Mouse (Mus musculus) adipocyte (in vitro differentiated cells): ENCODE data around the gene Fdxr.
A peak's percentile ranks its signal among the peaks of the same experiment; 100 is the strongest.

Source experiments
- DNase-seq: peaks from one replicate; pipeline ENCODE4 v3.0.0-alpha.2; 2016; ENCODE audit warnings: low spot score

Gene Fdxr

GRCm38 (mm10) chr11:115276780-115277603 lies at the start of gene Fdxr:
Fdxr (minus strand) TSS chr11:115277050.
- DNase-seq, result peak; percentile 100

DNA sequence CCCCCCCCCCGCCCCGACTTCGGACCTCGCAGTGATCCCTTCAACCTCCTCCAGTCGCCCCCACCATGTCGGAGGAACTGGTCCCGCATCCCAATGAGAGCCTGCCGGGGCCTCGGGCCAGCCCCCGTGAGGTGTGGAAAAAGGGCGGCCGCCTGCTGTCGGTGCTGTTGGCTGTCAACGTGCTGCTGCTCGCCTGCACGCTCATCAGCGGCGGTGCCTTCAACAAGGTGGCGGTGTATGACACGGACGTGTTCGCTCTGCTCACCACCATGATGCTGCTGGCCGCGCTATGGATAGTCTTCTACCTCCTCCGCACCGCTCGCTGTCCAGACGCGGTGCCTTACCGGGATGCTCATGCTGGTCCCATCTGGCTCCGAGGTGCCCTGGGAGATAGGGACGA lies 46.5 kb upstream of the Fdxr start:
- no peak for DNase-seq

GRCm38 (mm10) chr11:115321906-115322693 lies 45.2 kb upstream of the Fdxr start, which contains the start of gene Ush1g:
Ush1g (minus strand) TSS chr11:115322041.
- DNase-seq, result peak; percentile 63

GRCm38 (mm10) chr11:115319704-115320383 lies 43.0 kb upstream of the Fdxr start:
- no peak for DNase-seq

DNA sequence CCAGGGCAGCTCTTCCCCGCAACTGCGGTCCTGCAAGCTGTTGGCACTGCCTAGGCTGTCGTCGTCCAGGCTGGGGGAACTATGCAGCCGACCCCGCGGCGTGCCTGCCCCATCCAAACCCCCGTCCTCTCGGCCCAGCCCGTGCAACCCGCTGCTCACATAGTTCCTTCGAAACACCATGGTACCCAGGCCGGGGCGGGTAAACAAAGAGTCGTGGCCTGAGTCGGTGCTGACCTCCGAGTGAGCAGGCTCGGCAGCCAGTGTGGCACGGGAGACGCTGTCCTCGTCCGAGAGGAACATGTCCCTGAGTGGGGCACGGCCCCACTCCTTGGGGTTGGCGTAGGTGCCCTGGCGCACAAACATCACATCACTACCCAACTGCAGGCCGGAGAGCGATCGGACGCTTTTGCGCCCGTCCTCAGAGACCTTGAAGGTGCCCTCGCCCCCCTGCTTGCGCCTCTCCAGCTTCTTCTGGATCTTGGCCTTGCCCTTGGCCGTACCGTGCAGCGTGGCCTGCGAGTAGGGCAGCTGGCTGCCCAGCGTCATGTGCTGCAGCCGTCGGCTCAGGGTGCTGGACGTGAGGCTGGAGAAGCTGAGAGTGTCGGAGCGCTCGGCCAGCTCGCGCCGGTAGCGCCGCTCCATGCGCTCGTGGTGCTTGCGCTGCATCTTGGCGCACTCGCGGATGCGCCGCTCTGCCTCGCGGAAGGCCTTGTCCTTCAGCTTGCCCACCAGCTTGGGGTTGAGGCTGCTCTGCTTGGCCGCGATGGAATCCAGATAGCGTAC lies 41.6 kb upstream of the Fdxr start:
- no peak for DNase-seq

DNA sequence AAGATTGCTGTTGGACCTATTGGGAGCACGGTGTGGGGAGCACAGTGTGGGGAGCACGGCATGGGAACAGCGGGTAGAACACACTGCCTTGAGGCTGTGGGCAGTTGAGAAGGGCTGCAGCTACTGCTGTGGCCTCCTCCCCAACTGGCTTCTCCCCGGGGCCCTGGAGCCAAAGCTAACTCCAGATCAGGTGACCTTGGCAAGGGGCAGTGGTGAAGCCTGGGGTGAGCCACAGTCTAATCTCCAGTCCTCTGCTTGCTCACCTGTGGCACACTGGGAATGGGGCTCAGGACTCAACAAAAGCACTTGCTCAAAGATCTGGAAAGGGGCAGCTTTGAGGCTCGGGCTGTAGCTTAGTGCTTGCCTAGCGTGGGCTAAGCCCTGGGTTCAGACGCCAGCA lies 40.4 kb upstream of the Fdxr start:
- DNase-seq, result peak; percentile 42

- peak; percentile 62 for DNase-seq
Observed at GRCm38 (mm10) chr11:115314249-115314648, 37.4 kb upstream of the Fdxr start.

- no peak for DNase-seq
Observed at GRCm38 (mm10) chr11:115308781-115309180, 31.9 kb upstream of the Fdxr start.

DNA sequence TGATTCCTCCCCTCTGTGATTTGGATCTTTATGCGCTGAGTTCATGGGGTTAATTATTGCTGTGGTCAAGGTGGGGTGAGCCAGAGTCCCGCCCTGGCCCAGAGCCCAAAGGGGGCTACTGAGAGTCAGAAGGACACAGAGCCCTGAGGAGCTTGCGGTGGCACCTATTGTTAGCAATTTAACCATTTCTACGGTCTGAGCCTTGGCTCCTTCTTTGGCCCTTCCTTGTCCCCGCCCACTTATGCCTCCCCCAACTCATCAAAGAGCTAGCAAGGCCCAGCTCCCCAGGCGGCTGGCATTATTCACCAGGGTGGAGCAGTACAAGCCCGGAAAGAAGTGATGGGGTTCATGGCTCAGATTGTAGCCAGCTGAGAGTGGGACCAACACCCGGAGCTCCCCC lies 30.0 kb upstream of the Fdxr start, which contains the start of gene Otop2:
Otop2 (plus strand) TSS at position 301 of the 400 bp plus-strand sequence.
- no peak for DNase-seq

DNA sequence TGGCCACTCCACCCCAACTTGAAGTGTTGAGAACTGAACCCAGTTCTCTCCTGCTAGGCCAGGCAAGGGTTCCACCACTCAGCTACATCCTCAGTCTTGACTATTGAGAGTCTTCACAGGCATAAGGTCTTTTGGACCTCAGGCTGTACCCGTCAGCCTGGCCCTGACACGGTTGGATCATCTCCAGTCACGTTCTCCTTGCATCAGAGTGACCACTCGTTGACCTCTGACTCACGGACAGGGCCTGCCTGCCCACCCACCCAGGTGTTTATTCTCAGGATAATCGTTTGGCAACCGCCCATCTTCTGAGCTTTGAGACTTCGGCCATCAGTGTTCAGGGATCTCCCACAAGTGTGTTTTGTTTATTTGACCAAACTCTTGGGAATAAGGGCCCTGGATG lies 26.3 kb upstream of the Fdxr start:
- DNase-seq, result no peak

DNA sequence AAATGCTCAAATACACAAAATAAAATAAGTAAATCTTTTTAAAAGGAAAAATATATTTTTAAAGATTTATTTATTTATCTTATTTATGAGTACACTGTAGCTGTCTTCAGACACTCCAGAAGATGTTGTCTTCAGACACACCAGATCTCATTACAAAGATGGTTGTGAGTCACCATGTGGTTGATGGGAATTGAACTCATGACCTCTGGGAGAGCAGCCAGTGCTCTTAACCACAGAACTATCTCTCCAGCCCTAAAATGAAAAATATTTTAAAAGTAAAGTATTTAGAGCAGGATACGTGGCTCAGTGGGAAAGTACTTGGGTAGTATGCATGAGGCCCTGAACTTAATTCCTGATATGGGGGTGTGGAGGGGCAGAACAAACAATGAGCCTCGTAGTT lies 24.5 kb upstream of the Fdxr start:
- DNase-seq, result peak; percentile 48

GRCm38 (mm10) chr11:115300745-115301144 lies 23.9 kb upstream of the Fdxr start:
- DNase-seq, result no peak

DNA sequence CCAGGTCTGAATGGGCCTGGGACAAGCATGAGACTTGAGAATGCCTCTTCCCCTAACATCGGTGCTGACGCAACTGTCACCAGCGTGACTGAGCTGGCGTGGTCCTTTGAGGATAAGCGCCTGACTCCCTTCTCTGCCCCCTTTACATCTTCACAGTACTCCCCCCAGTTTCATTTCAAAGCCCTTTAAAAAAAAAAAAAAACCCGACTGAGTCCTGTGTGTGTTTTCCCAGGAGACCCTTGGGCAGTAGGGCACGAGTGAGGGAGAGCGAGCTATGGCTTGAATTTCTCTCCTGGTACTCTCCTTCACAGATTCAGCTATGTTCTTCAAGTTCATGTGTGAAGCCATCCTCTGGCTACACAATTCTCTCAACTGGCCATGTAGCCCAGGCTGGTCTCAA lies 21.3 kb upstream of the Fdxr start:
- DNase-seq, result no peak

GRCm38 (mm10) chr11:115297214-115297826 lies 20.5 kb upstream of the Fdxr start, which contains the start of gene Fads6:
Fads6 (minus strand) TSS chr11:115297663.
- no peak for DNase-seq

- no peak for DNase-seq
Observed at GRCm38 (mm10) chr11:115296471-115297210, 19.8 kb upstream of the Fdxr start.

GRCm38 (mm10) chr11:115295939-115296338 lies 19.1 kb upstream of the Fdxr start:
- no peak for DNase-seq

- DNase-seq, result no peak
Observed at GRCm38 (mm10) chr11:115292631-115293375, 16.0 kb upstream of the Fdxr start.

DNA sequence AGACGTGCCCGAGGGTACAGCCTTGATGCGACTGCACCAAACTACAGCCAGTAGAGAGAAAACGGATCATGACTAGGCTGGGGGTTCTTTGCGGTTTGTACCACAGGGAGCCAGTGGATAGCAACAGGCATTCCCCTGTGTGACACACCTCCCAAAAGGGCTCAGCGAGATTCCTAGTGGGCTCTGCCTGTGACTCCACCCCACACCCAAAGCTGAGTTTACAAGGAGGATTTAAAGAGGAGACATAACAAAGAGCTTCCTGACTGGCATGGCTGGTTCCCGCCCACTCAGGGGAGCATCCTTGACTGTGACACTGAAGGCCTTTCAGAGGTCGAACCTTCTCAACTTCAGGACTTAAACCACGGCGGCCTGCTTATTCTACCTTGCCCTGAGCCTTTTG lies 14.7 kb upstream of the Fdxr start:
- no peak for DNase-seq

DNA sequence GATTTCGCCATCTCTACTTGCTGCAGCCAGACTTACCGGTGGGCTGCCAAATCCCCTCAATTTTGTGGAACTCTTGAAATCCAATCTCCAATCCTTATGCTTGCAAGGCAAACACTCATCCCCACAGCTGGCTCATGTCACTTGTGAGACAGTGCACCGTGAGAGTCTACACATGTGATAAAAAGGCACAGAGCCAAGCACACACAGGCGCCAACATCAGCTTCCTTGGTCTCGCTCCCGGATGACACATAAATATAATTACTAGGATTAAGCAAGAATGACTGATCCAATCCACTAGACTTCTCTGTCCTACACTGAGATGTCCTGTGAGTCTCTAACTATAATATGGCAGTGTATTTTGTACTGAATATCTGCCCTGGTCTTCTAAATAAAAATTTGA lies 14.1 kb upstream of the Fdxr start:
- DNase-seq, result peak; percentile 95

DNA sequence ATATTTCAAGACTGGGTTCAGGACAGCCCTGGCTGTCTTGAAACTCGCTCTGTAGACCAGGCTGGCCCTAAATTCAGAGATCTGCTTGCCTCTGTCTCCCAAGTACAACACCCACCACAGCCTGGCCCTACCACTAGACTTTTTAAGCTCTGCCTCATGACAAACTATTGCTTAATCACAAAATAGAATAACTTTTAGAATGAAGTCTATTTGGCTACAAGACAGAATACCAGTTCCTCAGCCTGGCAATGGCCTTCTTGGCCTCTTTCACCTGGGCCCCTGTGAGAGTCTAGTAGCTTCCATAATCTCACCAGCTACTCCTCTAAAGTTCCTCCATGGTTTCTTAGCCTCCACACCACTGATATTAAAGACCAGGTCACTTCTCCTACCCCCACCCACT lies 13.5 kb upstream of the Fdxr start:
- peak; percentile 37 for DNase-seq
